Mouse (Mus musculus) stomach, embryonic 14.5 days (tissue): ENCODE data around the gene Capn10. TPM values are rescaled to one million over a fixed set of nuclear protein-coding genes. Genes with fewer than 3 reads are reported as not detected.

ENCODE experiments used
- ATAC-seq: fragments of 200-750 bp; cut with Nextera tagmentation; 2 replicates; pipeline ENCODE4 v1.8.0; 2017; ENCODE audit warnings: low read depth, moderate TSS enrichment; ENCODE audit not compliant: insufficient number of reproducible peaks, insufficient read depth, low FRiP score
- H3K27ac ChIP-seq: fragments of 300-500 bp; sonication (generic); 2 replicates; pipeline ENCODE4 v1.5.1; 2014; ENCODE audit warnings: mild to moderate bottlenecking, low read length, moderate library complexity, mixed read lengths
- H3K27me3 ChIP-seq: fragments of 300-500 bp; sonication (generic); 2 replicates; pipeline ENCODE4 v1.6.1; 2014; ENCODE audit warnings: low read length, control low read depth, mixed read lengths; ENCODE audit not compliant: control insufficient read depth, insufficient read depth
- H3K36me3 ChIP-seq: fragments of 300-500 bp; sonication (generic); 2 replicates; pipeline ENCODE4 v1.6.1; 2014; ENCODE audit warnings: mild to moderate bottlenecking, control low read depth, low read length, moderate library complexity, mixed read lengths; ENCODE audit not compliant: control insufficient read depth, insufficient read depth
- H3K4me1 ChIP-seq: fragments of 300-500 bp; sonication (generic); 2 replicates; pipeline ENCODE4 v1.6.1; 2014; ENCODE audit warnings: low read length, control low read depth, mixed read lengths; ENCODE audit not compliant: control insufficient read depth, insufficient read depth
- H3K4me2 ChIP-seq: fragments of 300-500 bp; sonication (generic); replicated peaks from 2 replicates; pipeline ENCODE4 v1.6.1; 2014; ENCODE audit warnings: low read depth, low read length, control low read depth
- H3K4me3 ChIP-seq: fragments of 300-500 bp; sonication (generic); 2 replicates; pipeline ENCODE4 v1.5.1; 2014; ENCODE audit warnings: low read depth, low read length, control low read depth
- H3K9ac ChIP-seq: fragments of 300-500 bp; sonication (generic); replicated peaks from 2 replicates; pipeline ENCODE4 v1.6.1; 2014; ENCODE audit warnings: low read depth, mild to moderate bottlenecking, control low read depth, low read length, moderate library complexity, mixed read lengths
- H3K9me3 ChIP-seq: fragments of 300-500 bp; sonication (generic); 2 replicates; pipeline ENCODE4 v1.6.1; 2016; ENCODE audit warnings: low read depth, low read length, control low read depth; ENCODE audit not compliant: control insufficient read depth
- WGBS: fragments of 180-500 bp; shearing (Covaris S2); extraction: QIAGEN DNeasy Blood & Tissue Kit; methylation state at CpG from one replicate; pipeline ENCODE4 v1.1.7; 2014; 5-methylcytosine and 5-hydroxymethylcytosine counted together
- polyA plus RNA-seq: library from polyadenylated mRNA; unstranded; fragments of >200 nt; fragmentation: Nextera tagmentation; extraction: Ambion mirVana; gene quantifications from 2 replicates; pipeline ENCODE4 v1.2.1, GENCODE M21; 2014

The Capn10 gene
- 28.3 and 30.4 TPM in 2 replicates for polyA plus RNA-seq

- Histone ChIP-seq H3K9ac (peak within 1 kb of the TSS; percentile 46), H3K9me3 (peaks cover 5% of the 10 kb centered on the region; the same call in 1 of the 2 replicates), H3K27ac (peak within 1 kb of the TSS; percentile 93), H3K27me3 (no peaks in the 10 kb centered on the region), H3K36me3 (peaks cover 9% of the 10 kb centered on the region), H3K4me3 (peak within 1 kb of the TSS; percentile 63), H3K4me2 (peak within 1 kb of the TSS; percentile 56), H3K4me1 (peaks cover 13% of the 10 kb centered on the region)
- under 1% methylated on average over 45 of the region's 45 CpGs for WGBS
- ATAC-seq, result peak; percentile 98
Measured at GRCm38 (mm10) chr1:92934182-92934827, at the start of gene Capn10. TSS of gene Capn10 (plus strand) at chr1:92934376.

DNA sequence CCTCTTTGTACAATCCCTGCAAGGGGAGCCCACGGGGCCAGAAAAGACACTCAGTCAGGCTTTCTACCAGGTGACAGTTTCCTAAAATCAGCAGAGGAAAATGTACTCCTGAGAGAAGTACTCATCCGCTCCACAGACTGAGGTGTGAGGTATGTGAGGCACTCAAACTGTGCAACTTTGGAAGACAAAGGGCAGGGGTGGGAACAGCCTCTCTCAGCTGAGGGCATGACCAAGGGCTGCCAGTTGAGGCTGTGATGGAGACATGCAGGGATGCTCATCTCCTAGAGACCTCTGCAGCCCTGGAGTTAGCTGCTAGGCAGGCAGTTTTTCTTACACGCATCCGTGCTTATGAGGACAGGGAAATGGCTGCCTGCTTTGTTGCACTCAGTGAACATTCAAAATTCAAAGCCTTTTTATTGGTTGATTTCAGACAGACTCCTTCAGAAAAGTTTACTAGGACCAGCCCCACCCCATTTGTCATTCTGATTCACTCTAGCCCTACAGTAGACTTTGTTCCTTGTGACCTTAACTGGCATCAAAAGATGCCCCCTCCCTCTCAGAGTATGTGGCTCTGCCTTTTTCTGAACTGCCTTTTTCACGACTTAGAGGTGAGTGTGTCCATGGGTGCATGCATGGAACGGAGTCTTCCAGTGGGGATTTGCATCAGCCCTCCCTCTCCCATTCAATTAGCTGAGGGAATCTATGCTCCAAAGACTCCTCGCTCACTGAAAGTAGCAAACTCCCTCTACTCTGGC, 45.1 kb upstream of the Capn10 start:
- Histone ChIP-seq H3K4me3 (no peak overlapping the region), H3K4me1 (no peaks in the 10 kb centered on the region), H3K4me2 (no peak overlapping the region), H3K9me3 (no peaks in the 10 kb centered on the region), H3K36me3 (no peaks in the 10 kb centered on the region), H3K9ac (no peak overlapping the region), H3K27me3 (no peaks in the 10 kb centered on the region), H3K27ac (no peak overlapping the region)
- ATAC-seq, result no peak
- 74% methylated on average over 7 of the region's 7 CpGs for WGBS

GRCm38 (mm10) chr1:92892791-92893190, 41.4 kb upstream of the Capn10 start:
- 61% methylated on average over 3 of the region's 3 CpGs for WGBS
- ATAC-seq, result no peak
- no peaks in the 10 kb centered on the region for H3K4me1 ChIP-seq
- no peaks in the 10 kb centered on the region for H3K27me3 ChIP-seq
- H3K9ac ChIP-seq, result no peak overlapping the region
- H3K36me3 ChIP-seq, result no peaks in the 10 kb centered on the region
- no peak overlapping the region for H3K27ac ChIP-seq
- no peak overlapping the region for H3K4me2 ChIP-seq
- H3K4me3 ChIP-seq, result no peak overlapping the region
- H3K9me3 ChIP-seq, result no peaks in the 10 kb centered on the region

DNA sequence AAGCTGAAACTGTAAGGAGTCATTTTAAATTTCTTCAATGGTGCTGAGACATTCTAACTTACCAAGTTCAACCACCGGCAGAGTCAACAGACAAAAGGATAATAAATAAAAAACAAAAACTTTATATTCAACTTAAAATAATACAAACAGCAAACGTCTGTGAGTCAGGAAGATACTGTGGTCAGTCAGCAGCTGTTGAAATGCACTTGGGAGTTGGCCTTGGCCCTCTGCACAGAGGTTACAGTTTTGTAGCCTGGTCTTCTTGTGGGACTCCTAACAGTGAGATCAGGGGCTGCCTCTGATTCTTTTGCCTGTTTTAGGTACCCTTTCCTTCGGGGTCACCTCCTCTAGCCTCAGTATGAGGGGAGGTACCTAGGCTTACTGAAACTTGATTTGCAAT, 40.3 kb upstream of the Capn10 start:
- WGBS, result 74% methylated on average over 3 of the region's 3 CpGs
- no peaks in the 10 kb centered on the region for H3K27me3 ChIP-seq
- H3K36me3 ChIP-seq, result no peaks in the 10 kb centered on the region
- H3K9me3 ChIP-seq, result no peaks in the 10 kb centered on the region
- no peak overlapping the region for H3K4me3 ChIP-seq
- ATAC-seq, result no peak
- H3K4me2 ChIP-seq, result no peak overlapping the region
- no peak overlapping the region for H3K27ac ChIP-seq
- H3K9ac ChIP-seq, result no peak overlapping the region
- H3K4me1 ChIP-seq, result no peaks in the 10 kb centered on the region

- 10% methylated on average over 3 of the region's 3 CpGs for WGBS
- no peak overlapping the region for H3K27ac ChIP-seq
- no peaks in the 10 kb centered on the region for H3K36me3 ChIP-seq
- H3K27me3 ChIP-seq, result no peaks in the 10 kb centered on the region
- H3K4me3 ChIP-seq, result no peak overlapping the region
- no peaks in the 10 kb centered on the region for H3K9me3 ChIP-seq
- no peak overlapping the region for H3K4me2 ChIP-seq
- no peaks in the 10 kb centered on the region for H3K4me1 ChIP-seq
- no peak overlapping the region for H3K9ac ChIP-seq
- ATAC-seq, result 0 out of 2 replicates have a peak, but pooled peaks have one; percentile 18
Measured at GRCm38 (mm10) chr1:92895089-92895488, 39.1 kb upstream of the Capn10 start.

GRCm38 (mm10) chr1:92902786-92903185, 31.4 kb upstream of the Capn10 start, which contains the start of gene Ankmy1:
TSS of gene Ankmy1 (minus strand) at chr1:92902906.
- 2% methylated on average over 15 of the region's 15 CpGs for WGBS

GRCm38 (mm10) chr1:92903627-92904026, 30.5 kb upstream of the Capn10 start:
- 80% methylated on average over 4 of the region's 4 CpGs for WGBS
- Histone ChIP-seq H3K9me3 (no peaks in the 10 kb centered on the region), H3K4me2 (no peak overlapping the region), H3K4me1 (peaks cover 7% of the 10 kb centered on the region; the same call in 1 of the 2 replicates), H3K36me3 (no peaks in the 10 kb centered on the region), H3K4me3 (no peak overlapping the region), H3K27ac (no peak overlapping the region), H3K27me3 (no peaks in the 10 kb centered on the region), H3K9ac (no peak overlapping the region)
- ATAC-seq, result no peak

More at GRCm38 (mm10) chr1:92902786-92903185, 31.4 kb upstream of the Capn10 start, which contains the start of gene Ankmy1:
- H3K36me3 ChIP-seq, result no peaks in the 10 kb centered on the region
- H3K9ac ChIP-seq, result 0 out of 2 replicates have a peak within 1 kb of the TSS, but pooled peaks have one; percentile 21
- ATAC-seq, result peak; percentile 46
- H3K27me3 ChIP-seq, result no peaks in the 10 kb centered on the region
- H3K4me3 ChIP-seq, result peak within 1 kb of the TSS; percentile 5; the same call in 1 of the 2 replicates
- H3K4me2 ChIP-seq, result peak within 1 kb of the TSS; percentile 44
- no peaks in the 10 kb centered on the region for H3K9me3 ChIP-seq
- H3K4me1 ChIP-seq, result peaks cover 4% of the 10 kb centered on the region; the same call in 1 of the 2 replicates
- H3K27ac ChIP-seq, result no peak within 1 kb of the TSS

DNA sequence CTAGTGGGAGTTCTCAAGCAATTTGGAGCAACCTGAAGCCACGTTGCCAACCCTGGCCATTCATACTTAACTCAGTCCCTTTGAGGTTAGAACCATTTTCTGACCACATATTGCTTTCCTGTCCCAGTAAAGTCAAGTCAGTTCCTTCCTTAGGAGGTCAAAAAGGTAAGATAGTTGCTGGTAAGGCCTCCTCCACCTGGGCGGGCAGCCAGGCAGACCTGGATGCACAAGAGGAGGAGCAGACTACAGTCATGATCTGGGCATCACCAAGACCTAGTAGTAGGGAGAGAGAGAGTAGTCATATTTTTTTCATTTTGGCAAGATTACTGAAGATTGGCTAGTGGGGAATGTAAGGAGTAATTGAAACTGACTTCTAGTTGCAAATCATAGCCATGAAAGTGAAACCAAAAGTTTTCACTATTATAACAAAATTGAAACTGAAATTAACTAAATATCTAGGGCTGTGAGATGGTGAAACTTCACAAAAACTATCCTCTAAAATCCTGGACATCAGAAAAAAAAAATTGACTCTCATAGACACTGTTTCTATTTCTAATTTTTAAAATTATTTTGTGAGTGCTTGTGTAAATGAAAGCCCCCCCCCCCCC, 28.4 kb upstream of the Capn10 start:
- peaks cover 15% of the 10 kb centered on the region for H3K4me1 ChIP-seq
- H3K27me3 ChIP-seq, result no peaks in the 10 kb centered on the region
- 90% methylated on average over 2 of the region's 2 CpGs for WGBS
- H3K4me3 ChIP-seq, result no peak overlapping the region
- no peak for ATAC-seq
- no peaks in the 10 kb centered on the region for H3K9me3 ChIP-seq
- no peaks in the 10 kb centered on the region for H3K36me3 ChIP-seq
- H3K4me2 ChIP-seq, result no peak overlapping the region
- H3K27ac ChIP-seq, result no peak overlapping the region
- no peak overlapping the region for H3K9ac ChIP-seq
